Mouse (Mus musculus) E14TG2a.4 (cell line): ENCODE data around the gene Fam133b.

Experiments used
- CTCF ChIP-seq: conservative IDR thresholded peaks from 2 replicates; pipeline ENCODE4 v1.5.1; 2014; ENCODE audit warnings: low read length
- POU5F1 ChIP-seq: IDR thresholded peaks from 2 replicates; pipeline ENCODE4 v1.6.1; 2014; ENCODE audit warnings: low read length, borderline replicate concordance

DNA sequence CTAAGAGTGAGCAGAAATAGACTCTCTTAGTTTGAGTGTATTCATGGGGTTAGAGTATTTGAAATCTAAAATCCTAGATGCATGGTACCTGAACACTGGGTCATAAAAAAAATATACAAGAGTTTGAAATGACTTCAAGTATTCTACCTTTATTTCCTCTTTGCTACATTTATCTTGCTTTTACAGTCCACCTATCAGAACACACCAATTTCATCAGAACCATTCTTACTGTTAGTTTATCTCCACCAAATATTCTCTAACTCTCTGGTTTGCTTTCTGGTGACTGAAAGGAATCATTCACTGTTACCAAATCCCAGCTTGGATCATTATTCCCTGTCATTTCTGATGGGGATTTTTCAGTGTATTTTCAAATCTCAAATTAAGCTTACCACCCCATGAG is 53.5 kb downstream of the Fam133b start:
- TF ChIP-seq CTCF (no peak), POU5F1 (no peak)
